Mouse (Mus musculus) stomach, postnatal 0 days (tissue): ENCODE data around the gene Ltk.

Experiments
- CTCF ChIP-seq: IDR thresholded peaks from 2 replicates; pipeline ENCODE4 v1.5.1; 2016; ENCODE audit warnings: antibody characterized with exemption, low read depth, mild to moderate bottlenecking, moderate library complexity
- EP300 ChIP-seq: optimal IDR thresholded peaks from 2 replicates; pipeline ENCODE3; 2016; ENCODE audit warnings: antibody characterized with exemption

GRCm38 (mm10) chr2:119804275-119804628, 44.0 kb upstream of the Ltk start:
- TF ChIP-seq CTCF (no peak), EP300 (no peak)
